Mouse (Mus musculus): ENCODE data around the gene Glud1.
A peak's percentile ranks its signal among the peaks of the same experiment; 100 is the strongest.

DNA sequence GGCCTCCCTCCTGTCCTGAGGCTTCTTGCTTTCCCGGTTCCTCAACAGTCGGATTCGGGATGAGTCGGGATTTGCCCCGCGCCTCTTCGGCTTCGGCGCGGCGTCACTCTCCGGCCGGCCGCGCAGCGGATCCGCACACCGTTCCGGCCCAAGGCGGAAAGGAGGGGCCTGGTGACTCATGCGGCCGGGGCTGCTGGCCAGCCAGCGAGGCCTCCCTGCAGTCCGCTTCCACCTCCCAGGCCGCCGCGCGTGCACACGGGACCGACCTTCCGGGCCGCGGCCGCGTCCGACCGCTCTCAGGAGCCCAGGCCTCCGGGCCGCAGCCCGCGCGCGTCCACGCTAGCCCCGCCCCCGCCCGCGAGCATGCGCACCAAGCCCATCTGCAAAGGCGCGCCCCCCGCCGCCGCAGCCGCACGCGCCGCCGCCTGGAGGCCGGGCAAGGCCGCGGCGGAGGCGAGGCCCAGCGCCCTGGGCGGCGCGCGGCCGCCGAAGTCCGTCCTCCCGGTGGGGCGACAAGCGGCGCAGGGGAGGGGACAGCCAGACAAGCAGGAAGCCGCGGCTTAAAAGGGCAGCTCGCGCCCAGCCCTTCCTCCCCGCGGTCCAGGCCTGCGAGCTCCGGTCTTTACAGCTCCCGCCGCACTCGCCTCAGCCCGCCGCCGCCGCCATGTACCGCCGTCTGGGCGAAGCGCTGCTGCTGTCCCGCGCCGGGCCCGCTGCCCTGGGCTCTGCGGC lies at the start of gene Glud1, which contains the start of gene Shld2:
- TF ChIP-seq CTCF (IDR thresholded peaks at IDR 0.05; ENCODE audit: extremely low read depth, insufficient read depth, low read length) (no peak), POLR2A (IDR thresholded peaks at IDR 0.05; ENCODE audit: extremely low read depth, insufficient read depth, low read length) (peak; percentile 61)
